Mouse (Mus musculus): ENCODE data around the gene Nudt8. TPM values are rescaled to one million over a fixed set of nuclear protein-coding genes. Genes with fewer than 3 reads are reported as not detected.
A peak's percentile ranks its signal among the peaks of the same experiment; 100 is the strongest.
"Not testable (repeated sequence)": the region's sequence is repeated elsewhere in the genome, so short reads cannot be mapped to it uniquely, and the experiment has no call there.

Gene Nudt8
- polyA plus RNA-seq, 1 experiment from 2014 or later = 39.3 TPM

GRCm38 (mm10) chr19:4036327-4037045, 36.1 kb downstream of the Nudt8 start:
- 0 out of 2 replicates have a peak overlapping the region, but pooled peaks have one; percentile 38 for H3K9ac ChIP-seq (ENCODE audit: low read length)
- no peaks in the 10 kb centered on the region for H3K27me3 ChIP-seq (ENCODE audit: control insufficient read depth, insufficient read depth, low read length)
- H3K9me3 ChIP-seq (ENCODE audit: control insufficient read depth, low read length) = no peaks in the 10 kb centered on the region

GRCm38 (mm10) chr19:4037154-4037787, 36.9 kb downstream of the Nudt8 start:
- not testable (repeated sequence) for DNase-seq (ENCODE audit: low spot score); H3K4me1 ChIP-seq (replicated peaks; ENCODE audit: control insufficient read depth, insufficient read depth); H3K9me3 ChIP-seq (ENCODE audit: control insufficient read depth, low read length); H3K27me3 ChIP-seq (ENCODE audit: control insufficient read depth, insufficient read depth, low read length); H3K36me3 ChIP-seq (ENCODE audit: control insufficient read depth, insufficient read depth, low read length)
- Histone ChIP-seq H3K27ac (replicated peaks) (peak overlapping the region; percentile 88), H3K9ac (ENCODE audit: low read length) (peak overlapping the region; percentile 80), H3K4me3 (ENCODE audit: low read depth, low read length) (peak overlapping the region; percentile 64), H3K4me2 (replicated peaks; ENCODE audit: low read depth) (peak overlapping the region; percentile 74)
- ATAC-seq (ENCODE audit: low FRiP score, low TSS enrichment) = peak; percentile 13; the same call in 1 of the 2 replicates
- 19% methylated on average over 7 of the region's 8 CpGs for WGBS

More at GRCm38 (mm10) chr19:4036327-4037045, 36.1 kb downstream of the Nudt8 start:
- TF ChIP-seq EP300 (optimal IDR thresholded peaks at IDR 0.05) (no peak), CTCF (IDR thresholded peaks at IDR 0.05; ENCODE audit: low read depth) (no peak)
- Histone ChIP-seq H3K4me1 (replicated peaks; ENCODE audit: control insufficient read depth, insufficient read depth) (no peaks in the 10 kb centered on the region), H3K4me3 (ENCODE audit: low read depth, low read length) (no peak overlapping the region), H3K4me2 (replicated peaks; ENCODE audit: low read depth) (peak overlapping the region; percentile 18), H3K27ac (replicated peaks) (0 out of 2 replicates have a peak overlapping the region, but pooled peaks have one; percentile 24), H3K36me3 (ENCODE audit: control insufficient read depth, insufficient read depth, low read length) (no peaks in the 10 kb centered on the region)
- peak; percentile 82 for ATAC-seq (ENCODE audit: low FRiP score, low TSS enrichment)
- DNase-seq (ENCODE audit: low spot score) = peak; percentile 75
- WGBS = 60% methylated on average over 12 of the region's 12 CpGs

- H3K9me3 ChIP-seq (ENCODE audit: control insufficient read depth, low read length) = no peaks in the 10 kb centered on the region
- H3K27me3 ChIP-seq (ENCODE audit: control insufficient read depth, insufficient read depth, low read length) = no peaks in the 10 kb centered on the region
- peak within 1 kb of the TSS; percentile 80 for H3K9ac ChIP-seq (ENCODE audit: low read length)
- H3K4me3 ChIP-seq (ENCODE audit: low read depth, low read length) = peak within 1 kb of the TSS; percentile 64
- H3K27ac ChIP-seq (replicated peaks) = peak within 1 kb of the TSS; percentile 88
- H3K4me1 ChIP-seq (replicated peaks; ENCODE audit: control insufficient read depth, insufficient read depth) = no peaks in the 10 kb centered on the region
- peak within 1 kb of the TSS; percentile 74 for H3K4me2 ChIP-seq (replicated peaks; ENCODE audit: low read depth)
- H3K36me3 ChIP-seq (ENCODE audit: control insufficient read depth, insufficient read depth, low read length) = no peaks in the 10 kb centered on the region
- DNase-seq (ENCODE audit: low spot score) (peak; percentile 89), ATAC-seq (ENCODE audit: low FRiP score, low TSS enrichment) (peak; percentile 70)
- whole genome bisulfite sequencing = under 1% methylated on average over 25 of the region's 26 CpGs
- peak; percentile 63 for TF ChIP-seq CTCF (IDR thresholded peaks at IDR 0.05; ENCODE audit: low read depth)
- TF ChIP-seq EP300 (optimal IDR thresholded peaks at IDR 0.05) = no peak
Measured at GRCm38 (mm10) chr19:4037788-4038232, 37.4 kb downstream of the Nudt8 start, which contains the start of gene Gstp1. Gene Gstp1 (minus strand): TSS chr19:4037985.

GRCm38 (mm10) chr19:4040941-4041340, 40.6 kb downstream of the Nudt8 start:
- not testable (repeated sequence) for H3K4me3 ChIP-seq (ENCODE audit: low read depth, low read length); H3K27ac ChIP-seq (replicated peaks); H3K27me3 ChIP-seq (ENCODE audit: control insufficient read depth, insufficient read depth, low read length); DNase-seq (ENCODE audit: low spot score); H3K9me3 ChIP-seq (ENCODE audit: control insufficient read depth, low read length); H3K36me3 ChIP-seq (ENCODE audit: control insufficient read depth, insufficient read depth, low read length); H3K4me1 ChIP-seq (replicated peaks; ENCODE audit: control insufficient read depth, insufficient read depth); H3K9ac ChIP-seq (ENCODE audit: low read length); ATAC-seq (ENCODE audit: low FRiP score, low TSS enrichment); H3K4me2 ChIP-seq (replicated peaks; ENCODE audit: low read depth)
- 87% methylated on average over 5 of the region's 5 CpGs for WGBS

GRCm38 (mm10) chr19:4041500-4041899, 41.1 kb downstream of the Nudt8 start:
- H3K27ac ChIP-seq (replicated peaks); H3K4me3 ChIP-seq (ENCODE audit: low read depth, low read length); H3K9ac ChIP-seq (ENCODE audit: low read length); H3K4me1 ChIP-seq (replicated peaks; ENCODE audit: control insufficient read depth, insufficient read depth); ATAC-seq (ENCODE audit: low FRiP score, low TSS enrichment); H3K9me3 ChIP-seq (ENCODE audit: control insufficient read depth, low read length); H3K4me2 ChIP-seq (replicated peaks; ENCODE audit: low read depth); H3K27me3 ChIP-seq (ENCODE audit: control insufficient read depth, insufficient read depth, low read length); H3K36me3 ChIP-seq (ENCODE audit: control insufficient read depth, insufficient read depth, low read length); DNase-seq (ENCODE audit: low spot score): not testable (repeated sequence)
- WGBS = 88% methylated on average over 3 of the region's 4 CpGs

GRCm38 (mm10) chr19:4042124-4042523, 41.7 kb downstream of the Nudt8 start:
- no peaks in the 10 kb centered on the region for H3K27me3 ChIP-seq (ENCODE audit: control insufficient read depth, insufficient read depth, low read length)
- ATAC-seq (ENCODE audit: low FRiP score, low TSS enrichment) (peak; percentile 66), DNase-seq (ENCODE audit: low spot score) (peak; percentile 85)
- no peaks in the 10 kb centered on the region for H3K9me3 ChIP-seq (ENCODE audit: control insufficient read depth, low read length)
- H3K9ac ChIP-seq (ENCODE audit: low read length) = no peak overlapping the region
- H3K27ac ChIP-seq (replicated peaks) = 0 out of 2 replicates have a peak overlapping the region, but pooled peaks have one; percentile 24
- H3K4me1 ChIP-seq (replicated peaks; ENCODE audit: control insufficient read depth, insufficient read depth) = no peaks in the 10 kb centered on the region
- no peaks in the 10 kb centered on the region for H3K36me3 ChIP-seq (ENCODE audit: control insufficient read depth, insufficient read depth, low read length)
- 0 out of 2 replicates have a peak overlapping the region, but pooled peaks have one; percentile 14 for H3K4me2 ChIP-seq (replicated peaks; ENCODE audit: low read depth)
- 46% methylated on average over 14 of the region's 14 CpGs for WGBS
- H3K4me3 ChIP-seq (ENCODE audit: low read depth, low read length) = no peak overlapping the region
- no peak for TF ChIP-seq EP300 (optimal IDR thresholded peaks at IDR 0.05)
- no peak for TF ChIP-seq CTCF (IDR thresholded peaks at IDR 0.05; ENCODE audit: low read depth)

GRCm38 (mm10) chr19:4044109-4044508, 43.7 kb downstream of the Nudt8 start:
- DNase-seq (ENCODE audit: low spot score); H3K9ac ChIP-seq (ENCODE audit: low read length); H3K4me2 ChIP-seq (replicated peaks; ENCODE audit: low read depth); H3K4me1 ChIP-seq (replicated peaks; ENCODE audit: control insufficient read depth, insufficient read depth); H3K36me3 ChIP-seq (ENCODE audit: control insufficient read depth, insufficient read depth, low read length); H3K9me3 ChIP-seq (ENCODE audit: control insufficient read depth, low read length); ATAC-seq (ENCODE audit: low FRiP score, low TSS enrichment); H3K27me3 ChIP-seq (ENCODE audit: control insufficient read depth, insufficient read depth, low read length); H3K27ac ChIP-seq (replicated peaks); H3K4me3 ChIP-seq (ENCODE audit: low read depth, low read length): not testable (repeated sequence)
- 82% methylated on average over 5 of the region's 5 CpGs for WGBS
